Mouse (Mus musculus) heart, adult 2 months (tissue): ENCODE measurements around the gene Aanat.
"Not testable (repeated sequence)": the region's sequence is repeated elsewhere in the genome, so short reads cannot be mapped to it uniquely, and the experiment has no call there.

Experiments used
- CTCF ChIP-seq: fragments of 200-600 bp; IDR thresholded peaks from 2 replicates; pipeline ENCODE4 v1.8.1; 2022; ENCODE audit warnings: antibody characterized with exemption, mild to moderate bottlenecking, moderate library complexity
- EP300 ChIP-seq: fragments of 200-500 bp; IDR thresholded peaks from 2 replicates; pipeline ENCODE4 v1.6.1; 2011; ENCODE audit warnings: low read depth, low read length, control low read depth; ENCODE audit not compliant: insufficient read depth
- POLR2A ChIP-seq: fragments of 200-500 bp; IDR thresholded peaks from 2 replicates; pipeline ENCODE4 v1.6.1; 2011; ENCODE audit warnings: mild to moderate bottlenecking, low read depth, low read length, control low read depth; ENCODE audit not compliant: insufficient read depth

- not testable (repeated sequence) for TF ChIP-seq CTCF, POLR2A, EP300
These were observed 24.9 kb downstream of the Aanat start for GRCm38 (mm10) chr11:116611168-116611567.
